Mouse (Mus musculus) brain, embryonic 14.5 days (tissue): ENCODE measurements around the gene Cd33. TPM values are rescaled to one million over a fixed set of nuclear protein-coding genes. Genes with fewer than 3 reads are reported as not detected.

ENCODE experiments used
- DNase-seq: peaks from one replicate; pipeline ENCODE4 v3.0.0-alpha.2; 2011; ENCODE audit warnings: low read depth
- CTCF ChIP-seq: fragments of 200-500 bp; IDR thresholded peaks from 2 replicates; pipeline ENCODE4 v1.5.1; 2012; ENCODE audit warnings: inconsistent platforms, mild to moderate bottlenecking, moderate library complexity, borderline replicate concordance; ENCODE audit not compliant: insufficient read depth, insufficient read length; ENCODE audit errors: extremely low read depth
- POLR2A ChIP-seq: fragments of 200-500 bp; IDR thresholded peaks from 2 replicates; pipeline ENCODE4 v1.6.1; 2012; ENCODE audit warnings: mild to moderate bottlenecking, inconsistent platforms, borderline replicate concordance; ENCODE audit not compliant: poor library complexity, insufficient read depth, insufficient read length, severe bottlenecking; ENCODE audit errors: extremely low read depth
- polyA plus RNA-seq: library from polyadenylated mRNA; depleted of rRNA; stranded (reverse); fragments of >200 nt; gene quantifications from 2 replicates; pipeline ENCODE4 v1.2.3, GENCODE M21; 2012; rRNA removed

Cd33 gene
- 1.5 and 1.7 TPM in 2 replicates for polyA plus RNA-seq

GRCm38 (mm10) chr7:43544225-43544977 lies at the start of gene Cd33:
Gene Cd33 (minus strand): TSS chr7:43544428.
- no peak for DNase-seq
- TF ChIP-seq POLR2A (no peak), CTCF (no peak)

GRCm38 (mm10) chr7:43584790-43585189 lies 40.6 kb upstream of the Cd33 start:
- no peak for TF ChIP-seq POLR2A
- TF ChIP-seq CTCF, result no peak
- DNase-seq, result no peak

GRCm38 (mm10) chr7:43580526-43580925 lies 36.3 kb upstream of the Cd33 start:
- DNase-seq, result peak; percentile 4

GRCm38 (mm10) chr7:43579440-43580171 lies 35.4 kb upstream of the Cd33 start, which contains the start of gene Zfp719:
Gene Zfp719 (plus strand): TSS chr7:43579610.
- DNase-seq, result peak; percentile 99

More at GRCm38 (mm10) chr7:43580526-43580925, 36.3 kb upstream of the Cd33 start:
- no peak for TF ChIP-seq CTCF
- TF ChIP-seq POLR2A, result no peak

GRCm38 (mm10) chr7:43571216-43571615 lies 27.0 kb upstream of the Cd33 start:
- TF ChIP-seq CTCF (no peak), POLR2A (no peak)
- no peak for DNase-seq

More at GRCm38 (mm10) chr7:43579440-43580171, 35.4 kb upstream of the Cd33 start, which contains the start of gene Zfp719:
- TF ChIP-seq CTCF (no peak), POLR2A (no peak)

GRCm38 (mm10) chr7:43563300-43563699 lies 19.1 kb upstream of the Cd33 start:
- DNase-seq, result no peak
- TF ChIP-seq CTCF, result no peak
- no peak for TF ChIP-seq POLR2A

GRCm38 (mm10) chr7:43562651-43563070 lies 18.4 kb upstream of the Cd33 start:
- TF ChIP-seq POLR2A, result no peak
- no peak for TF ChIP-seq CTCF
- peak; percentile 72 for DNase-seq

- TF ChIP-seq POLR2A, result no peak
- 0 out of 2 replicates have a peak, but pooled peaks have one; percentile 3 for TF ChIP-seq CTCF
- peak; percentile 98 for DNase-seq
Observed at GRCm38 (mm10) chr7:43562006-43562633, 17.9 kb upstream of the Cd33 start, which contains the start of gene Zfp658. Gene Zfp658 (plus strand): TSS chr7:43562256.

GRCm38 (mm10) chr7:43556901-43557300 lies 12.7 kb upstream of the Cd33 start:
- no peak for DNase-seq
- TF ChIP-seq POLR2A (no peak), CTCF (no peak)

- TF ChIP-seq CTCF, result no peak
- TF ChIP-seq POLR2A, result no peak
- no peak for DNase-seq
Observed at GRCm38 (mm10) chr7:43555351-43555750, 11.1 kb upstream of the Cd33 start.

- TF ChIP-seq POLR2A (no peak), CTCF (no peak)
Observed at GRCm38 (mm10) chr7:43554550-43554949, 10.3 kb upstream of the Cd33 start.

More at GRCm38 (mm10) chr7:43554550-43554949, 10.3 kb upstream of the Cd33 start:
- no peak for DNase-seq
